Comparison of ENCODE assay signal across 17 mouse cellular contexts in the genomic region with DNA sequence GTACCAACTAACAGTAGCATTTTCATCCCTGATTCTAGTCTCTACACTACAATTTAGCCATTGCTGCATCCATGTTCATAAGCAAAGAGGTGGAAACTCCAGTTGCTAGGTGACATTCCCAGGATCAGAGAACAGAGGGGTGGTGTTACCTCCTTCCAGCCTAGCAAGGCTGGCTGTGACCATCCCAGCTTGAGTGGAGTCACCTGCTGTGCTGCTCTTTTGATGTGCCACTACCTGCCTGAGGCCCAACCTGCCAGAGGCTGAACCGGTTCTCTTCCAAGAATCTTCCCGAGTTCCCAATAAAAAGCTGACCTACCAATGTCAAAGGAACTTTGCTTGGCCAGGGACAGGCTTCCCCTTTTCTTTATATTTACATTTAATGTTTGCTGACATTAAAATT.
"Had no signal": no experiment of that assay in that cellular context is flagged by ENCODE, and none has a peak within 500 bp of the region (broad histone marks: within the 10 kb centered on the region; RNA-seq: fewer than 3 reads in every experiment).

No protein-coding gene starts in this region.

- ATAC-seq: midbrain, embryonic 16.5 days had no signal

- H3K27me3 ChIP-seq: liver, embryonic 15.5 days; midbrain, embryonic 12.5 days; neural tube, embryonic 13.5 days; neural tube, embryonic 15.5 days; stomach, embryonic 15.5 days had no signal

- DNase-seq: lung, adult 18-20 months; lung, embryonic 14.5 days; lung, postnatal 10 days; lung, postnatal 4 days; midbrain, embryonic 14.5 days; right cerebral cortex, postnatal 14 days; thymus, postnatal 14 days; thymus, postnatal 36 days had no signal

- H3K4me3 ChIP-seq: liver, embryonic 15.5 days; midbrain, embryonic 10.5 days; midbrain, embryonic 12.5 days; myocyte; neural tube, embryonic 13.5 days; neural tube, embryonic 15.5 days; stomach, embryonic 15.5 days had no signal

- H3K9ac ChIP-seq: liver, embryonic 15.5 days; lung, embryonic 14.5 days; midbrain, embryonic 12.5 days; neural tube, embryonic 13.5 days; neural tube, embryonic 15.5 days; stomach, embryonic 15.5 days had no signal

- H3K4me2 ChIP-seq: liver, embryonic 15.5 days; lung, embryonic 14.5 days; midbrain, embryonic 12.5 days; neural tube, embryonic 13.5 days; neural tube, embryonic 15.5 days; stomach, embryonic 15.5 days had no signal

- H3K27ac ChIP-seq: liver, embryonic 15.5 days; midbrain, embryonic 10.5 days; midbrain, embryonic 12.5 days; neural tube, embryonic 13.5 days; neural tube, embryonic 15.5 days; stomach, embryonic 15.5 days; stomach, postnatal 0 days had no signal

- H3K9me3 ChIP-seq: liver, embryonic 15.5 days; midbrain, embryonic 10.5 days; midbrain, embryonic 12.5 days; neural tube, embryonic 13.5 days; neural tube, embryonic 15.5 days; stomach, embryonic 15.5 days had no signal

- H3K4me1 ChIP-seq: liver, embryonic 15.5 days; midbrain, embryonic 10.5 days; midbrain, embryonic 12.5 days; neural tube, embryonic 13.5 days; neural tube, embryonic 15.5 days; stomach, embryonic 15.5 days had no signal

- H3K36me3 ChIP-seq: liver, embryonic 15.5 days; midbrain, embryonic 10.5 days; midbrain, embryonic 12.5 days; neural tube, embryonic 13.5 days; neural tube, embryonic 15.5 days; stomach, embryonic 15.5 days had no signal
